8 mouse cellular contexts compared by ENCODE assay signal in the genomic region with DNA sequence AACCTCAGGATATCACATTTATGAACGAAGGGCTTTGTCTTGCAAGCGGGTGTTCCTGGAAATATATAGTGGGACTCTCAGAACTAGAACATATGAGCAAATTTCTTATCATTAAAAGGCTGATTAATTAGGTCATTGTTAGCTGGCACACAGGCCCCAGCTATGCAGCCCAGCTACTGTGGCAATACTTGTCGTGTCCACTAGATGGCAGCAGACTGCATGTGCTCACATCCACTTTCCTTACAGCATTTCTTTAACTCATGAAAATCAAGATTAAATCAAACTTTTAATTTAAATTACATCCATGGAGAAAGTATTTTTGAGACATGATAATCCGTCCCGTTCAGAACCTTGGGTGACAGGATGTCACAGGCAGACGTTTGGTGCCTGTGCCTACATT. TPM values are rescaled to one million over a fixed set of nuclear protein-coding genes. Genes with fewer than 3 reads are reported as not detected.
DNase-seq lines count a peak whose midpoint lies in the region; ATAC-seq lines count a peak whose summit lies in the region.

No protein-coding gene starts in this region.

- 6% methylated on average over 6 of the region's 6 CpGs for WGBS in forebrain, embryonic 13.5 days
- WGBS in hindbrain, embryonic 10.5 days = 8% methylated on average over 6 of the region's 6 CpGs

- no peak overlapping the region for H3K4me2 ChIP-seq in forebrain, embryonic 13.5 days

- no peak overlapping the region for H3K4me3 ChIP-seq in forebrain, embryonic 13.5 days
- H3K4me3 ChIP-seq in hindbrain, embryonic 10.5 days = no peak overlapping the region

- peak overlapping the region; percentile 93 for H3K27ac ChIP-seq in forebrain, embryonic 13.5 days
- H3K27ac ChIP-seq in hindbrain, embryonic 10.5 days = peak overlapping the region; percentile 83

- H3K9me3 ChIP-seq in forebrain, embryonic 13.5 days (replicated peaks) = no peaks in the 10 kb centered on the region
- no peaks in the 10 kb centered on the region for H3K9me3 ChIP-seq in hindbrain, embryonic 10.5 days

- DNase-seq in frontal cortex, adult 2 months (ENCODE audit: extremely low spot score in 1 of 2, low spot score in 1 of 2) = peak; percentile 63 to 91
- DNase-seq in c-Kit-positive CD71-positive TER-119-positive erythroid progenitor cells, embryonic 14.5 days (ENCODE audit: low spot score) = peak; percentile 62
- peak; percentile 67 for DNase-seq in hindbrain, embryonic 10.5 days (ENCODE audit: low spot score)
- DNase-seq in layer of hippocampus, postnatal 25 days (ENCODE audit: extremely low spot score in 1 of 2, low spot score in 1 of 2) = peak; percentile 55 to 88
- DNase-seq in right cerebral cortex, postnatal 10 days (ENCODE audit: low spot score in 2 of 2) = peak; percentile 85 to 88

- H3K36me3 ChIP-seq in forebrain, embryonic 13.5 days (ENCODE audit: poor library complexity, severe bottlenecking) = peaks cover 21% of the 10 kb centered on the region; the same call in 1 of the 2 replicates
- peaks cover 24% of the 10 kb centered on the region for H3K36me3 ChIP-seq in hindbrain, embryonic 10.5 days

- no peaks in the 10 kb centered on the region for H3K27me3 ChIP-seq in forebrain, embryonic 13.5 days
- H3K27me3 ChIP-seq in hindbrain, embryonic 10.5 days (ENCODE audit: insufficient read depth, poor library complexity, severe bottlenecking) = peaks cover 38% of the 10 kb centered on the region

- peaks cover 34% of the 10 kb centered on the region for H3K4me1 ChIP-seq in forebrain, embryonic 13.5 days
- H3K4me1 ChIP-seq in hindbrain, embryonic 10.5 days (replicated peaks) = peaks cover 21% of the 10 kb centered on the region

- no peak for ATAC-seq in frontal cortex, adult (ENCODE audit: low TSS enrichment)
- peak; percentile 60 for ATAC-seq in forebrain, embryonic 13.5 days
- ATAC-seq in megakaryocyte progenitor cell, adult 5-6 weeks (replicated peaks; ENCODE audit: poor library complexity) = peak; percentile 87

- peak overlapping the region; percentile 56 for H3K9ac ChIP-seq in forebrain, embryonic 13.5 days

RNA-seq across cellular contexts. Expression of a gene that starts 24.6 kb away (rescaled TPM):
- 34.7 and 35.5 TPM in 2 replicates for polyA plus RNA-seq in frontal cortex, adult 2 months (2012; rRNA removed)
- 42.2 and 44.6 TPM in 2 replicates for polyA plus RNA-seq in forebrain, embryonic 13.5 days (2015; fragmentation: Nextera tagmentation; extraction: Ambion mirVana)
- 45.5 and 49.1 TPM in 2 replicates for polyA plus RNA-seq in hindbrain, embryonic 10.5 days (2016; fragmentation: Nextera tagmentation; extraction: Ambion mirVana)
- 10 to 100 TPM; 29.7 to 35.0 TPM for total RNA-seq in layer of hippocampus, postnatal 25 days (2021)
- 125 and 137 TPM in 2 replicates for total RNA-seq in megakaryocyte progenitor cell, adult 5-6 weeks (2015)
- total RNA-seq in megakaryocyte progenitor cell, adult 5-6 weeks (2017) = 26.7 and 32.3 TPM in 2 replicates

RNA-seq across cellular contexts. Expression of a gene that starts 50.3 kb away (rescaled TPM):
- 18.0 and 20.3 TPM in 2 replicates for polyA plus RNA-seq in frontal cortex, adult 2 months (2012; rRNA removed)
- 28.4 and 29.6 TPM in 2 replicates for polyA plus RNA-seq in forebrain, embryonic 13.5 days (2015; fragmentation: Nextera tagmentation; extraction: Ambion mirVana)
- polyA plus RNA-seq in hindbrain, embryonic 10.5 days (2016; fragmentation: Nextera tagmentation; extraction: Ambion mirVana) = 33.0 and 34.8 TPM in 2 replicates
- 10 to 100 TPM; 12.0 to 16.9 TPM for total RNA-seq in layer of hippocampus, postnatal 25 days (2021)
- 29.7 and 29.9 TPM in 2 replicates for total RNA-seq in megakaryocyte progenitor cell, adult 5-6 weeks (2015)
- 25.7 and 31.9 TPM in 2 replicates for total RNA-seq in megakaryocyte progenitor cell, adult 5-6 weeks (2017)

RNA-seq across cellular contexts. Expression of a gene that starts 50.6 kb away (rescaled TPM):
- polyA plus RNA-seq in frontal cortex, adult 2 months (2012; rRNA removed) = 53.6 and 59.9 TPM in 2 replicates
- 37.8 and 42.9 TPM in 2 replicates for polyA plus RNA-seq in forebrain, embryonic 13.5 days (2015; fragmentation: Nextera tagmentation; extraction: Ambion mirVana)
- polyA plus RNA-seq in hindbrain, embryonic 10.5 days (2016; fragmentation: Nextera tagmentation; extraction: Ambion mirVana) = 35.3 and 38.1 TPM in 2 replicates
- 10 to 100 TPM; 57.9 to 59.4 TPM for total RNA-seq in layer of hippocampus, postnatal 25 days (2021)
- 28.1 and 34.0 TPM in 2 replicates for total RNA-seq in megakaryocyte progenitor cell, adult 5-6 weeks (2015)
- 41.1 and 47.3 TPM in 2 replicates for total RNA-seq in megakaryocyte progenitor cell, adult 5-6 weeks (2017)

RNA-seq across cellular contexts. Expression of a gene that starts 51.9 kb away (rescaled TPM):
- polyA plus RNA-seq in frontal cortex, adult 2 months (2012; rRNA removed) = 54.6 and 57.8 TPM in 2 replicates
- polyA plus RNA-seq in forebrain, embryonic 13.5 days (2015; fragmentation: Nextera tagmentation; extraction: Ambion mirVana) = 56.6 and 66.1 TPM in 2 replicates
- polyA plus RNA-seq in hindbrain, embryonic 10.5 days (2016; fragmentation: Nextera tagmentation; extraction: Ambion mirVana) = 44.2 and 55.2 TPM in 2 replicates
- total RNA-seq in layer of hippocampus, postnatal 25 days (2021) = 10 to 100 TPM; 48.8 to 52.1 TPM
- total RNA-seq in megakaryocyte progenitor cell, adult 5-6 weeks (2015) = 21.6 and 25.1 TPM in 2 replicates
- total RNA-seq in megakaryocyte progenitor cell, adult 5-6 weeks (2017) = 26.6 and 26.9 TPM in 2 replicates
